Mouse (Mus musculus) liver, adult 2 months (tissue): ENCODE results near the gene Ctns.

ENCODE experiments used
- CTCF ChIP-seq: fragments of 200-500 bp; IDR thresholded peaks from 2 replicates; pipeline ENCODE4 v1.5.1; 2011; ENCODE audit warnings: low read depth, low read length, control low read depth
- POLR2A ChIP-seq: fragments of 200-500 bp; IDR thresholded peaks from 2 replicates; pipeline ENCODE4 v1.6.1; 2011; ENCODE audit warnings: low read length, control low read depth; ENCODE audit not compliant: insufficient read depth; ENCODE audit errors: extremely low read depth

GRCm38 (mm10) chr11:73225856-73226255, 27.0 kb upstream of the Ctns start:
- no peak for TF ChIP-seq POLR2A
- TF ChIP-seq CTCF, result no peak
